Mouse (Mus musculus): ENCODE results near the gene Defb15. TPM values are rescaled to one million over a fixed set of nuclear protein-coding genes. Genes with fewer than 3 reads are reported as not detected.

The Defb15 gene
- polyA plus RNA-seq (2017; shearing (Covaris generic)) = not detected

DNA sequence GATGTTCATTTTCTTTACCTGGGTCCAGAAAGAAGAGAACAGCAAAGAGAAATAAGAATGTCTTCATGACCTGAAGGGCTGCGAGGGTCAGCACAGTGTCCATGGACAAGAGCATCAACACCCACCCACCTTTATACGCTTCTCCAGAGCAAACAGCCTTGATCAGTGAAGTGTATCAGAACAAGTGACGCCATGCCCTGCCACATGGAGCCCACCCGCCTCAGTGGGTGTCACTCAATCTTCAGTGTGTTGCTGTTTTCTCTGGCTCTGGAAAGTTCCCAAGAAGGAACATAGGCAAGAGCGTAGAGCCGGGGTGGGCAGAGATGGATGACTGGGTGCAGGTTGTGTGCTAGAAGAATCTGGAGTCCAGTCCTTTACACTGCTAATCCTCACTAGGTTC lies at the start of gene Defb15:
Defb15 (minus strand) TSS at position 101 of the 400 bp plus-strand sequence.

DNA sequence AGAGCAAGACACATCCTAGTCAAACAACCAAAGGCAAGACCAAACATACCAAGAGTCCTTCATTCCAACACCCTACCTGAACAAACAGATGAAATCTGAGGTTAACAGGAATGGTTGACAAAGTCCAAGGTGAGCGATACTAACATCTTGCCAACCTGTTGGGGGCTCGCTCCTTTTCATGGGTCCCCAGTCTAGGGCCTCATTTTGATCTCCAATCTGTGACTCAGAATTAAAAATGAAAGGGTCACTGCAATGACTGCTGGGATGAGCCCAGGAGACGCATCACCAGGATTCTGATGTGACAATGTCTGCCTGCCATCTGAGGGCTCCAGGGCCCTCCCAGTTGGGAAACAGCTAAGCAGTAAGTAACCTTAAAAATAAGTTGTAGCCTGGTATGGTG lies 37.0 kb upstream of the Defb15 start, which contains the start of gene Ccdc70:
Ccdc70 (plus strand) TSS at position 301 of the 400 bp plus-strand sequence.

DNA sequence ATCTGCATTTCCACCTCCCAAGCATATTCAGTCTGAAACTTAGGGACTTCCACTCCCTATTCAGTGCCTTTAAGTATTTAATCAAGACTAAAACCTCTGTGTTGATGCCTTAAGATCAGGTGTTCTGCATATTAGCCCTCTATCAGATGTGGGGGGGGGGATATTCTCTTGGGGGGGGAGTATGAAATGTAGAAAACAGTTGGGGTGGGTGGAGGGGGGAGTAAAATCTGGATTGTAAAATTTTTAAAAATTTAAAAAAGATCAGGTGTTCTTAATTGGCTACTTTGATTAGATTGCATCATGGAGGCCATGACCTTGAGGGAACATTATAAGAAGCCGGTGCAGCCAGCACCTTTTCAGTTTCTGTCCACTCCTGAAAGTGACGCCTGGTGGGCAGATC lies 25.9 kb upstream of the Defb15 start, which contains the start of gene Fam90a1a:
Fam90a1a (plus strand) TSS at position 301 of the 400 bp plus-strand sequence.

DNA sequence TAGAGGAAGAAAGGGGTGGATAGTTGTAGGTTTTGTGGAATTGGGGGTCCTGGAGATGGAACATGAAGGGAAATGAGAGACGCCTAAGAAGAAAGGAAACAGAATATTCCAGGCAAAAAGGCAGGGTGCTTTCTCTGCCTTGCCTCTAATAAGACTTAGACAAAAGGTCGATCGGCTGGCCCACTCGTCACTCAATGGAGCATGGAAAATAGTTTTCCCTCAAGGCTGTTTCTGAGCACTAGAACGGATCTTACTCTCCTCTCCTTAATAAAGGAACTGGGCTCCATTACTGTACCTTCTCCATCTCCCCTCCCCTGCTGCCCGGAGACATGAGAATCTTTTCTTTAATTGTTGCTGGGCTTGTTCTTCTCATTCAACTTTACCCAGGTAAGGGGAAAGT lies 14.0 kb upstream of the Defb15 start, which contains the start of gene Defb13:
Defb13 (plus strand) TSS at position 301 of the 400 bp plus-strand sequence.

DNA sequence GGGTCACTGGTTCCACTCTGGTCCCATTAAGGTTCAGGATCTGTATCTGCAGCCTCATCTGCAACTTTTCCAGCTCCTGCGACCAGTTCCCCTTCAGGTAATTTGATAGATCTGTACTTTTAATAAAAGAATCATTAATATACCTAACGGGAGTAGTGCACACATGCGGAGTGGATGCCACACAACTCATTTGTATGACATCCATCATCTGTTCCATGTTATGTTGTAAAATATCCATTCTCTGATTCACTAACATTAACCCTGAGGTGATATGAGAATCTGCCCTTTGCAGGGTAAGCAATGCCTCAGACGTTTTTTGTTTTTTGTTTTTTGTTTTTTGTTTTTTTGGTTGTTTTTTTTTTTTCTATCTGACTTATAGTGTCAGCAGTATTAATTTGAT lies 5.5 kb upstream of the Defb15 start, which contains the start of gene Defb35:
Defb35 (plus strand) TSS at position 301 of the 400 bp plus-strand sequence.

DNA sequence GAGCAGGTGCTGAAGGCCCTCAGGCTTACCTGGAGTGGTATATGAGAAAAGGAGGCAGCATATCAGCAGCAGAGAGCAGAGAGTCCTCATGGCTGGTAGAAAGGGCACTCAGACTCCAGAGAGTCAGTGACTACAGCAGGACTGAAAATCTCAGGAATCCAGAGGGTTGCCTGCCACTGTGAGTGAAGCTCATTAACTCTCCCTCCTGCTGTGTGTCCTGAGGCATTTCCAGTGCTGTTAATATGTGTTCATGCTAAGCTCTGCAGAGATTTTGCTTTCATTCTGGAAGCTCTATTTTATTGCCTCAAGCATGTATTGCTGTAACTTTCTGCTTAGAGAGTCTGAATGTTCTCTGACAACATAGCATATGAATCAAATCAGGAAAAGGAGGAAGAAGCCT lies 26.2 kb downstream of the Defb15 start, which contains the start of gene Defb11:
Defb11 (minus strand) TSS at position 123 of the 400 bp plus-strand sequence.

DNA sequence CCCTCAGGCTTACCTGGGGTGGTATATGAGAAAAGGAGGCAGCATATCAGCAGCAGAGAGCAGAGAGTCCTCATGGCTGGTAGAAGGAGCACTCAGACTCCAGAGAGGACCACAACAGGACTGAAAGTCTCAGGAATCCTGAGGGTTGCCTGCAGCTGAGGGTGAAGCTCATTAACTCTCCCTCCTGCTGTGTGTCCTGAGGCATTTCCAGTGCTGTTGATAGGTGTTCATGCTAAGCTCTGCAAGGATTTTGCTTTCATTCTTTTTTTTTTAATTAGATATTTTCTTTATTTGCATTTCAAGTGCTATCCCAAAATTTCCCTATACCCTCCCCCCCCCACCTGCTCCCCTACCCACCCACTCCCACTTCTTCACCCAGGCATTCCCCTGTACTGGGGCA lies 47.2 kb downstream of the Defb15 start, which contains the start of gene Defb9:
Defb9 (minus strand) TSS at position 101 of the 400 bp plus-strand sequence.

Other genes starting within 250 kb of the Defb15 start
- not detected for gene AY761184, start 229.1 kb downstream of the Defb15 start, polyA plus RNA-seq (2017; shearing (Covaris generic))
- not detected for gene Defa24, start 198.2 kb downstream of the Defb15 start, polyA plus RNA-seq (2017; shearing (Covaris generic))
- gene Defb50, start 109.2 kb downstream of the Defb15 start, polyA plus RNA-seq (2017; shearing (Covaris generic)) = not detected
- not detected for gene Defb2, start 92.8 kb downstream of the Defb15 start, polyA plus RNA-seq (2017; shearing (Covaris generic))
- not detected for gene Defb10, start 73.8 kb downstream of the Defb15 start, polyA plus RNA-seq (2017; shearing (Covaris generic))
- not detected for gene Defb9, start 47.3 kb downstream of the Defb15 start, polyA plus RNA-seq (2017; shearing (Covaris generic))
- gene Defb11, start 26.3 kb downstream of the Defb15 start, polyA plus RNA-seq (2017; shearing (Covaris generic)) = not detected
- not detected for gene Defb35, start 5.6 kb upstream of the Defb15 start, polyA plus RNA-seq (2017; shearing (Covaris generic))
- gene Defb13, start 14.1 kb upstream of the Defb15 start, polyA plus RNA-seq (2017; shearing (Covaris generic)) = not detected
- gene Fam90a1a, start 26.0 kb upstream of the Defb15 start, polyA plus RNA-seq (2017; shearing (Covaris generic)) = not detected
- not detected for gene Ccdc70, start 37.1 kb upstream of the Defb15 start, polyA plus RNA-seq (2017; shearing (Covaris generic))
- 0.10 TPM for gene Atp7b, start 127.6 kb upstream of the Defb15 start, polyA plus RNA-seq (2017; shearing (Covaris generic))
- 9.6 TPM for gene Alg11, start 128.0 kb upstream of the Defb15 start, polyA plus RNA-seq (2017; shearing (Covaris generic))
- gene Nek5, start 192.3 kb upstream of the Defb15 start, polyA plus RNA-seq (2017; shearing (Covaris generic)) = not detected
- gene Nek3, start 233.7 kb upstream of the Defb15 start, polyA plus RNA-seq (2017; shearing (Covaris generic)) = 10.5 TPM